Mouse (Mus musculus) adrenal gland, adult 18-20 months (tissue): ENCODE data around the gene Zfp772. TPM values are rescaled to one million over a fixed set of nuclear protein-coding genes. Genes with fewer than 3 reads are reported as not detected.
"Not testable (repeated sequence)": the region's sequence is repeated elsewhere in the genome, so short reads cannot be mapped to it uniquely, and the experiment has no call there.

Source experiments
- DNase-seq, 2 experiments: peaks; one replicate each; pipeline ENCODE4 v3.0.0; 2021 to 2022; ENCODE audit warnings: low spot score in 2 of 2
- long read RNA-seq, 2 experiments: library from polyadenylated mRNA; stranded (forward); transcript quantifications; one replicate each; pipeline ENCODE4 v2.0.0; 2021
- total RNA-seq, 2 experiments: library from RNA; stranded (reverse); gene quantifications; 1 replicate in 1 of 2; 2 replicates in 1 of 2; pipeline ENCODE4 v1.2.3; 2021

The Zfp772 gene
- total RNA-seq = 1 to 10 TPM; 4.0 to 4.8 TPM
- long read RNA-seq, experiment 1, partial matches to known transcripts = 0 of 2 reads
- long read RNA-seq, experiment 1, other reads (novel, unspliced or antisense) = 0 of 2 reads
- long read RNA-seq, experiment 2, transcript Zfp772-201 (5 exons, 2,777 nt) = major isoform, 7 of 10 reads
- long read RNA-seq, experiment 2, partial matches to known transcripts = 1 of 10 reads
- long read RNA-seq, experiment 2, other reads (novel, unspliced or antisense) = 2 of 10 reads

- peak in 1 of 2 experiments; percentile 24 for DNase-seq
These were observed at the start of gene Zfp772 for GRCm38 (mm10) chr7:7209313-7210151. TSS of gene Zfp772 (minus strand) at chr7:7209998.

- not testable (repeated sequence) for DNase-seq
These were observed 37.4 kb upstream of the Zfp772 start, which contains the start of gene Vmn2r29 for GRCm38 (mm10) chr7:7247228-7247627. TSS of gene Vmn2r29 (minus strand) at chr7:7247328.

- peak; percentile 59 to 71 for DNase-seq
These were observed 21.4 kb downstream of the Zfp772 start for GRCm38 (mm10) chr7:7188191-7188942.

- DNase-seq = no peak
These were observed 22.2 kb downstream of the Zfp772 start for GRCm38 (mm10) chr7:7187417-7188190.

GRCm38 (mm10) chr7:7185897-7186296 is 23.9 kb downstream of the Zfp772 start:
- no peak for DNase-seq

GRCm38 (mm10) chr7:7171227-7172147 is 38.3 kb downstream of the Zfp772 start, which contains the start of gene Zfp418:
TSS of gene Zfp418 (plus strand) at chr7:7171330.
- peak; percentile 37 to 47 for DNase-seq

Other genes with a start within 250 kb of the Zfp772 start
- gene Aurkc, start 214.7 kb downstream of the Zfp772 start, total RNA-seq = not detected
- gene Zfp954, start 88.5 kb downstream of the Zfp772 start, total RNA-seq = 10 to 100 TPM; 11.8 to 16.1 TPM
- gene Zfp773, start 73.2 kb downstream of the Zfp772 start, total RNA-seq = under 1 TPM; 0.77 to 0.96 TPM
- gene Zfp418, start 38.7 kb downstream of the Zfp772 start, total RNA-seq = 1 to 10 TPM; 3.1 to 3.2 TPM
- gene Vmn2r29, start 37.3 kb upstream of the Zfp772 start, total RNA-seq = 1 to 10 TPM in 1 of 2 experiments, under 1 TPM in 1; 0.80 to 1.3 TPM
- gene Gm45844, start 68.3 kb upstream of the Zfp772 start, total RNA-seq = 1 to 10 TPM; 3.0 to 4.0 TPM
- gene Clcn4, start 90.9 kb upstream of the Zfp772 start, total RNA-seq = 10 to 100 TPM; 50.8 to 78.4 TPM
- under 1 TPM in 1 of 2 experiments, not detected in 1; 0.07 TPM for gene Vmn2r30, start 127.6 kb upstream of the Zfp772 start, total RNA-seq
- gene Gm45783, start 164.6 kb upstream of the Zfp772 start, total RNA-seq = 1 to 10 TPM in 1 of 2 experiments, not detected in 1; 1.2 TPM
- gene Vmn2r31, start 189.7 kb upstream of the Zfp772 start, total RNA-seq = not detected